Mouse (Mus musculus) stomach, embryonic 14.5 days (tissue): ENCODE measurements around the gene Slc9b1. TPM values are rescaled to one million over a fixed set of nuclear protein-coding genes. Genes with fewer than 3 reads are reported as not detected.

Experiments
- ATAC-seq: fragments of 200-750 bp; cut with Nextera tagmentation; 2 replicates; pipeline ENCODE4 v1.8.0; 2017; ENCODE audit warnings: low read depth, moderate TSS enrichment; ENCODE audit not compliant: insufficient number of reproducible peaks, insufficient read depth, low FRiP score
- H3K27ac ChIP-seq: fragments of 300-500 bp; sonication (generic); 2 replicates; pipeline ENCODE4 v1.5.1; 2014; ENCODE audit warnings: mild to moderate bottlenecking, low read length, moderate library complexity, mixed read lengths
- H3K27me3 ChIP-seq: fragments of 300-500 bp; sonication (generic); 2 replicates; pipeline ENCODE4 v1.6.1; 2014; ENCODE audit warnings: low read length, control low read depth, mixed read lengths; ENCODE audit not compliant: control insufficient read depth, insufficient read depth
- H3K36me3 ChIP-seq: fragments of 300-500 bp; sonication (generic); 2 replicates; pipeline ENCODE4 v1.6.1; 2014; ENCODE audit warnings: mild to moderate bottlenecking, control low read depth, low read length, moderate library complexity, mixed read lengths; ENCODE audit not compliant: control insufficient read depth, insufficient read depth
- H3K4me1 ChIP-seq: fragments of 300-500 bp; sonication (generic); 2 replicates; pipeline ENCODE4 v1.6.1; 2014; ENCODE audit warnings: low read length, control low read depth, mixed read lengths; ENCODE audit not compliant: control insufficient read depth, insufficient read depth
- H3K4me2 ChIP-seq: fragments of 300-500 bp; sonication (generic); replicated peaks from 2 replicates; pipeline ENCODE4 v1.6.1; 2014; ENCODE audit warnings: low read depth, low read length, control low read depth
- H3K4me3 ChIP-seq: fragments of 300-500 bp; sonication (generic); 2 replicates; pipeline ENCODE4 v1.5.1; 2014; ENCODE audit warnings: low read depth, low read length, control low read depth
- H3K9ac ChIP-seq: fragments of 300-500 bp; sonication (generic); replicated peaks from 2 replicates; pipeline ENCODE4 v1.6.1; 2014; ENCODE audit warnings: low read depth, mild to moderate bottlenecking, control low read depth, low read length, moderate library complexity, mixed read lengths
- H3K9me3 ChIP-seq: fragments of 300-500 bp; sonication (generic); 2 replicates; pipeline ENCODE4 v1.6.1; 2016; ENCODE audit warnings: low read depth, low read length, control low read depth; ENCODE audit not compliant: control insufficient read depth
- WGBS: fragments of 180-500 bp; shearing (Covaris S2); extraction: QIAGEN DNeasy Blood & Tissue Kit; methylation state at CpG from one replicate; pipeline ENCODE4 v1.1.7; 2014; 5-methylcytosine and 5-hydroxymethylcytosine counted together
- polyA plus RNA-seq: library from polyadenylated mRNA; unstranded; fragments of >200 nt; fragmentation: Nextera tagmentation; extraction: Ambion mirVana; gene quantifications from 2 replicates; pipeline ENCODE4 v1.2.1, GENCODE M21; 2014

The Slc9b1 gene
- polyA plus RNA-seq, result 0.93 TPM in 1 of 2 replicates, not detected in the other

- Histone ChIP-seq H3K9me3 (no peaks in the 10 kb centered on the region), H3K36me3 (no peaks in the 10 kb centered on the region), H3K4me2 (no peak within 1 kb of the TSS), H3K9ac (no peak within 1 kb of the TSS), H3K4me3 (no peak within 1 kb of the TSS), H3K27ac (no peak within 1 kb of the TSS), H3K27me3 (no peaks in the 10 kb centered on the region), H3K4me1 (no peaks in the 10 kb centered on the region)
- ATAC-seq, result no peak
- 78% methylated on average over 14 of the region's 14 CpGs for WGBS
These were observed at the start of gene Slc9b1 for GRCm38 (mm10) chr3:135347739-135348264. Gene Slc9b1 (plus strand): TSS chr3:135348029.

GRCm38 (mm10) chr3:135298560-135298959 is 49.3 kb upstream of the Slc9b1 start:
- 81% methylated on average over 3 of the region's 3 CpGs for WGBS
- no peak for ATAC-seq
- H3K4me1 ChIP-seq, result no peaks in the 10 kb centered on the region
- H3K27me3 ChIP-seq, result no peaks in the 10 kb centered on the region
- H3K4me2 ChIP-seq, result no peak overlapping the region
- no peaks in the 10 kb centered on the region for H3K9me3 ChIP-seq
- H3K36me3 ChIP-seq, result no peaks in the 10 kb centered on the region
- no peak overlapping the region for H3K4me3 ChIP-seq
- H3K27ac ChIP-seq, result no peak overlapping the region
- no peak overlapping the region for H3K9ac ChIP-seq

GRCm38 (mm10) chr3:135300081-135300480 is 47.7 kb upstream of the Slc9b1 start:
- no peaks in the 10 kb centered on the region for H3K36me3 ChIP-seq
- no peak for ATAC-seq
- WGBS, result 58% methylated on average over 6 of the region's 6 CpGs
- no peaks in the 10 kb centered on the region for H3K27me3 ChIP-seq
- H3K27ac ChIP-seq, result no peak overlapping the region
- no peak overlapping the region for H3K9ac ChIP-seq
- no peak overlapping the region for H3K4me3 ChIP-seq
- H3K9me3 ChIP-seq, result no peaks in the 10 kb centered on the region
- no peaks in the 10 kb centered on the region for H3K4me1 ChIP-seq
- no peak overlapping the region for H3K4me2 ChIP-seq

- 39% methylated on average over 6 of the region's 6 CpGs for WGBS
- Histone ChIP-seq H3K27me3 (no peaks in the 10 kb centered on the region), H3K27ac (no peak overlapping the region), H3K4me1 (no peaks in the 10 kb centered on the region), H3K36me3 (no peaks in the 10 kb centered on the region), H3K9ac (no peak overlapping the region), H3K4me3 (no peak overlapping the region), H3K9me3 (no peaks in the 10 kb centered on the region), H3K4me2 (no peak overlapping the region)
- no peak for ATAC-seq
These were observed 43.8 kb upstream of the Slc9b1 start for GRCm38 (mm10) chr3:135304060-135304459.

GRCm38 (mm10) chr3:135304566-135304965 is 43.3 kb upstream of the Slc9b1 start:
- no peaks in the 10 kb centered on the region for H3K4me1 ChIP-seq
- H3K27ac ChIP-seq, result no peak overlapping the region
- no peak overlapping the region for H3K4me2 ChIP-seq
- no peak overlapping the region for H3K9ac ChIP-seq
- no peaks in the 10 kb centered on the region for H3K27me3 ChIP-seq
- 30% methylated on average over 9 of the region's 9 CpGs for WGBS
- H3K9me3 ChIP-seq, result no peaks in the 10 kb centered on the region
- ATAC-seq, result no peak
- no peaks in the 10 kb centered on the region for H3K36me3 ChIP-seq
- no peak overlapping the region for H3K4me3 ChIP-seq

GRCm38 (mm10) chr3:135307411-135308259 is 40.2 kb upstream of the Slc9b1 start, which contains the start of gene Slc9b2:
Gene Slc9b2 (plus strand): TSS chr3:135307700.
- Histone ChIP-seq H3K27me3 (no peaks in the 10 kb centered on the region), H3K9ac (no peak within 1 kb of the TSS), H3K4me1 (no peaks in the 10 kb centered on the region), H3K9me3 (no peaks in the 10 kb centered on the region), H3K4me2 (peak within 1 kb of the TSS; percentile 66), H3K27ac (no peak within 1 kb of the TSS), H3K4me3 (peak within 1 kb of the TSS; percentile 25), H3K36me3 (no peaks in the 10 kb centered on the region)
- ATAC-seq, result peak; percentile 91
- 7% methylated on average over 25 of the region's 28 CpGs for WGBS

- no peaks in the 10 kb centered on the region for H3K4me1 ChIP-seq
- H3K27me3 ChIP-seq, result no peaks in the 10 kb centered on the region
- ATAC-seq, result no peak
- no peak overlapping the region for H3K9ac ChIP-seq
- H3K4me3 ChIP-seq, result no peak overlapping the region
- no peaks in the 10 kb centered on the region for H3K36me3 ChIP-seq
- no peak overlapping the region for H3K4me2 ChIP-seq
- WGBS, result 49% methylated on average over 2 of the region's 2 CpGs
- no peaks in the 10 kb centered on the region; the same call in 1 of the 2 replicates for H3K9me3 ChIP-seq
- H3K27ac ChIP-seq, result no peak overlapping the region
These were observed 34.8 kb upstream of the Slc9b1 start for GRCm38 (mm10) chr3:135312916-135313491.

DNA sequence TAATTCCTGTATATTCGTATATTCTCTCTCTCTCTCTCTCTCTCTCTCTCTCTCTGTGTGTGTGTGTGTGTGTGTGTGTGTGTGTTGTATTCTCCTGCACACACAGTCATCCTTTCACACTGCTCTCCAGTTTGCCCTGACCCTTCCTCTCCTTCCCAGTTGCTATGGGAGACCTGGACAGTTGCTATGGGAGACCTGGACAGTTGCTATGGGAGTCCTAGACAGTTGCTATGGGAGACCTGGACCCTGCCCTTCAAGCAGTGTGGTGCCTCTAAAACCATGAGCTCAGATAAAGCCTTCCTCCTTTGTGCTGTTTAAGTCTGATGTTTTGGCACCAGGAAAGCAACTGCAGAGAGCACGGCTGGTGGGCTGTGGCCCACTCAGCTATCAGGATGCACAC is 34.1 kb upstream of the Slc9b1 start:
- Histone ChIP-seq H3K9me3 (no peaks in the 10 kb centered on the region; the same call in 1 of the 2 replicates), H3K4me1 (no peaks in the 10 kb centered on the region), H3K9ac (no peak overlapping the region), H3K27me3 (no peaks in the 10 kb centered on the region), H3K36me3 (no peaks in the 10 kb centered on the region), H3K27ac (no peak overlapping the region), H3K4me3 (no peak overlapping the region), H3K4me2 (no peak overlapping the region)
- ATAC-seq, result no peak
- WGBS, result 79% methylated on average over 2 of the region's 2 CpGs
